Mouse (Mus musculus): ENCODE data around the gene Chrna9. TPM values are rescaled to one million over a fixed set of nuclear protein-coding genes. Genes with fewer than 3 reads are reported as not detected.
A peak's percentile ranks its signal among the peaks of the same experiment; 100 is the strongest.

The Chrna9 gene
- polyA plus RNA-seq, 1 experiment from 2014 or later = 0.53 TPM

DNA sequence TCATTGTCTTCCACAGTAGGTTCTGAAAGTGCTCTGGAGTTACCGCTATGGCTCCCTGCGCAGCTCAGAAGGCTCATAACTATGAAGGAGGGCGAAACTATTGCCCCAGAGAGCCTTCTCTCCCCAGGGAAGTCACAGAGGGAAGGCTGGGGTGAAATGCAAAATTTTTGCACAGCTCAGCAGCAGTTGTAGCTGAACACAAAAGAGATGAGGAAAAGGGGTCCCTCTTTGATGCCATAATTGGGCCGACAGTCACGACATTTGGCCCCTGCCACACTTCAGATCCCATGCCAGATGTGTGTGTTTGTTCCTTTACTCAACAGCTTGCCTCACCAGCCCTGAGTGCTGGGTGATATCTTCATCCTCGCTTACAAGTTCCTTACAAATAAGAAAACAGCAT lies 8.1 kb upstream of the Chrna9 start:
- H3K9me3 ChIP-seq (ENCODE audit: control insufficient read depth, low read length) = no peaks in the 10 kb centered on the region
- H3K9ac ChIP-seq (ENCODE audit: low read depth, low read length) = no peak overlapping the region
- H3K27ac ChIP-seq (ENCODE audit: low read depth, low read length) = no peak overlapping the region
- no peak overlapping the region for H3K4me2 ChIP-seq (replicated peaks; ENCODE audit: low read depth, low read length)
- no peak overlapping the region for H3K4me3 ChIP-seq (ENCODE audit: low read length)
- no peak for ATAC-seq (ENCODE audit: low FRiP score, low TSS enrichment)
- no peaks in the 10 kb centered on the region for H3K27me3 ChIP-seq (ENCODE audit: control insufficient read depth, insufficient read depth, low read length)
- H3K4me1 ChIP-seq (ENCODE audit: control insufficient read depth, insufficient read depth, low read length) = no peaks in the 10 kb centered on the region
- 86% methylated on average over 6 of the region's 6 CpGs for WGBS
- no peaks in the 10 kb centered on the region for H3K36me3 ChIP-seq (ENCODE audit: control insufficient read depth, insufficient read depth, low read length)

DNA sequence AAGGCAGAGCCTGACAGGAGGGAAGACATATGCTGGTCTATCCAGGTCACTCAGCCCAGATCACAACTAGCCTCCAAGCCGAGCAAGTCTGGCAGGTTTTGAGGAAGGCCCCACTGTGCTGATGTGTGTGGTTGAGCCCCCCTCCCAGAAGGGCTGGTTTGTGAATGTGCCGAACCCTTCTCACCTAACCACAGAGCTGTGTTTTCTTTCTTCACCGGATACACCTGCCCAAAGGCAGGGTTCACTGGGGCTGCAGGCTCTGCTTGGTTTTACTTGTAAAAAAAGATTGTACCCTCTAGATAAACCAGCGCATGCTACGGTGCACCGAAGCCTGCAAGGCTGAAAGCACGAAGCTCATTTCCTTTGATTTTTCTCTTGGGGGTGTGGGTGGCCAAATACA lies 5.6 kb upstream of the Chrna9 start:
- no peak overlapping the region for H3K27ac ChIP-seq (ENCODE audit: low read depth, low read length)
- H3K4me2 ChIP-seq (replicated peaks; ENCODE audit: low read depth, low read length) = no peak overlapping the region
- peak; percentile 46; the same call in 1 of the 2 replicates for ATAC-seq (ENCODE audit: low FRiP score, low TSS enrichment)
- no peak overlapping the region for H3K4me3 ChIP-seq (ENCODE audit: low read length)
- 52% methylated on average over 7 of the region's 7 CpGs for WGBS
- no peaks in the 10 kb centered on the region for H3K9me3 ChIP-seq (ENCODE audit: control insufficient read depth, low read length)
- no peak overlapping the region for H3K9ac ChIP-seq (ENCODE audit: low read depth, low read length)
- no peaks in the 10 kb centered on the region for H3K27me3 ChIP-seq (ENCODE audit: control insufficient read depth, insufficient read depth, low read length)
- no peaks in the 10 kb centered on the region for H3K4me1 ChIP-seq (ENCODE audit: control insufficient read depth, insufficient read depth, low read length)
- no peaks in the 10 kb centered on the region for H3K36me3 ChIP-seq (ENCODE audit: control insufficient read depth, insufficient read depth, low read length)

DNA sequence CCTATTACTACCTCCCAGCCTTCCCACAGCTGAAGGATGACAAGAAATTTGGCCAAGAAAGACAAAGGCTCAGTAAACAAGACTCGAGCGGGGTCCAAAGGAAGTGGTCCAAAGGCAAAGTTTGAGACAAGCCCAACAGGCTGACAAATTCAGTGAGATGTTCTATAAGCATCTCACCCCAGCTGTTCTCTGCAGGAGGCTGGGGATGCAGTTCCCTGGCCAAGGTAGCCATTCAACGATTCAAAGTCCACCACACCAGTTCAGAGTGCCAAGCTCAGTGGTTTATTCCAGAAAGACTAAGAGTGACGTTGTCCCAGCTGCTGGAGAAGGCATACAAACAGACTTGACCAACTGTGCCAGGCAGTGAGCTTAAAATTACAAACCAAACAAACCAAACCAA lies 4.5 kb upstream of the Chrna9 start:
- no peaks in the 10 kb centered on the region for H3K27me3 ChIP-seq (ENCODE audit: control insufficient read depth, insufficient read depth, low read length)
- ATAC-seq (ENCODE audit: low FRiP score, low TSS enrichment) = no peak
- no peak overlapping the region for H3K4me3 ChIP-seq (ENCODE audit: low read length)
- no peaks in the 10 kb centered on the region for H3K36me3 ChIP-seq (ENCODE audit: control insufficient read depth, insufficient read depth, low read length)
- no peak overlapping the region for H3K9ac ChIP-seq (ENCODE audit: low read depth, low read length)
- no peak overlapping the region for H3K27ac ChIP-seq (ENCODE audit: low read depth, low read length)
- WGBS = 77% methylated on average over 4 of the region's 4 CpGs
- H3K4me1 ChIP-seq (ENCODE audit: control insufficient read depth, insufficient read depth, low read length) = no peaks in the 10 kb centered on the region
- H3K9me3 ChIP-seq (ENCODE audit: control insufficient read depth, low read length) = no peaks in the 10 kb centered on the region
- no peak overlapping the region for H3K4me2 ChIP-seq (replicated peaks; ENCODE audit: low read depth, low read length)

DNA sequence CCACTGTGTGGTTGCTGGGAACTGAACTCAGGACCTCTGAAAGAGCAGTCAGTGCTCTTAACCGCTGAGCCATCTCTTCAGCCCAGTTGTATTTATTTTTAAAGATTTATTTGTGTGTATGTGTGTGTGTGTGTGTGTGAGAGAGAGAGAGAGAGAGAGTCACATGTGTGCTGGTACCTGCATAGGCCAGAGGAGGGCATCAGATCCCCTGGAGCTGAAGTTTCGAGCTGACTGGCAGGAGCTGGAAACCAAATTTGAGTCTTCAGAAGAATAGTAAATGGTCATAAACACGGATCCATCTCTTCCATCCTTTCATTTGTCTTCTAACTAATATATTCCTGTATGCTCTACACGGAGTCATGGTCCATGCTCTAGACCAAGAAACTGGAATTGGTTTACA lies 1.5 kb upstream of the Chrna9 start:
- Histone ChIP-seq H3K4me2 (replicated peaks; ENCODE audit: low read depth, low read length) (no peak overlapping the region), H3K9me3 (ENCODE audit: control insufficient read depth, low read length) (no peaks in the 10 kb centered on the region), H3K9ac (ENCODE audit: low read depth, low read length) (no peak overlapping the region), H3K27me3 (ENCODE audit: control insufficient read depth, insufficient read depth, low read length) (no peaks in the 10 kb centered on the region), H3K4me1 (ENCODE audit: control insufficient read depth, insufficient read depth, low read length) (no peaks in the 10 kb centered on the region), H3K27ac (ENCODE audit: low read depth, low read length) (no peak overlapping the region), H3K4me3 (ENCODE audit: low read length) (no peak overlapping the region), H3K36me3 (ENCODE audit: control insufficient read depth, insufficient read depth, low read length) (no peaks in the 10 kb centered on the region)
- WGBS = 82% methylated on average over 4 of the region's 4 CpGs
- no peak for ATAC-seq (ENCODE audit: low FRiP score, low TSS enrichment)

DNA sequence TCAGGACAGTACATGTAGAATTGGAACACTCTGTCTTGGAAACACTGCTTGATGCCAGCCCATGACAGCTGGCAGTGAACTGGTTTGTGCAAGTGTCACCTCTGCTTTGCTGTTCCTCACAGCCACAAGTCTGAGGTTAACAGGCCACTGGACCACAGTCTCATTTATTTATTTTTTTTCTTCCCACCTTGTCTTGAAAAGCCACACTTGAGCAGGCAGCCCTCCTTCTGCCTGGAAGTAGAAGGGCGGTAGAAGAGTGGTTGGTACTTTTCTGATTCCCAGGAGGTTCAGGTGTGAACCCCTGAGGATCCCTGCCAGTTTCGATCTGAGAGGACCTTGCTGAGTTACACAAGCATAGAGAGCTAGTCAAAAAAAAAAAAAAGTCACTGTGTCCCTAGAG lies 957 bp upstream of the Chrna9 start:
- Histone ChIP-seq H3K27me3 (ENCODE audit: control insufficient read depth, insufficient read depth, low read length) (no peaks in the 10 kb centered on the region), H3K27ac (ENCODE audit: low read depth, low read length) (no peak overlapping the region), H3K36me3 (ENCODE audit: control insufficient read depth, insufficient read depth, low read length) (no peaks in the 10 kb centered on the region), H3K4me1 (ENCODE audit: control insufficient read depth, insufficient read depth, low read length) (no peaks in the 10 kb centered on the region), H3K4me2 (replicated peaks; ENCODE audit: low read depth, low read length) (no peak overlapping the region), H3K9ac (ENCODE audit: low read depth, low read length) (no peak overlapping the region), H3K4me3 (ENCODE audit: low read length) (no peak overlapping the region), H3K9me3 (ENCODE audit: control insufficient read depth, low read length) (no peaks in the 10 kb centered on the region)
- 85% methylated on average over 2 of the region's 2 CpGs for WGBS
- ATAC-seq (ENCODE audit: low FRiP score, low TSS enrichment) = no peak

DNA sequence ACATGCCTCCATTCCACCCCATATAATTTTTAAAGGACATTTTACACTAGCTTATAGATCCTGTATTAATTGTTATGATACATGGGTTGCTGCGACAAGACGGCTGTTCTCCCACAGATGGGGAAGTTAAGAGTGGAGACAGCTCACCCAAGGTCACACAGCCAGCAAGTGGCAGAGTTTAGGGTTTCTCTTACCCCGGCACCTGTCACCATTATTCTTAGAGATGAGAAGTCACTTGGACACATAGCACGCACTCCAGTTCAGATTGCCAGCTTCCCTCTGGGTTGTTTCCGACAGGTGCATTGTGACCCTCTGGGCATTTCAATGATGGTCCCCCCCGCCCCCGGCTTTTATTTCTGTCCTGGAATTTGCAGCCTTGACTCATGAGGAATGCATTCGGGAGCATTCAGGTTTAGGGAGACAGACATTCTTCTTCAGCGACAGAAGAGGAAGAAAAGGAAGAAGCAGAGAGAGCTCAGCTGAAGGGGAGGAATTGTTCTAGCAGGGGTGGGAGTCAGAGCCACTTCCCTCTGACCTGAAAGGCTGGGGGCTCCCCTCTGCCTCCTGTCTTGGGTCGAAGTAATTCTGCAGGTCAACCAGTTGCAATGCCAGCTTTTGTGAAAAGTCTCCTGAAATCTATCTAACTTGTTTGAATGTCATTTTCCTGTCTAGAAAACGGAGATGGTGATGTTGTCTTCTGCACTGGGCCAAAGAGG lies 2.4 kb downstream of the Chrna9 start:
- Histone ChIP-seq H3K4me3 (ENCODE audit: low read length) (no peak overlapping the region), H3K27ac (ENCODE audit: low read depth, low read length) (no peak overlapping the region), H3K9ac (ENCODE audit: low read depth, low read length) (no peak overlapping the region), H3K4me1 (ENCODE audit: control insufficient read depth, insufficient read depth, low read length) (0 out of 2 replicates have a peak, but pooled peaks cover 3% of the 10 kb centered on the region), H3K9me3 (ENCODE audit: control insufficient read depth, low read length) (no peaks in the 10 kb centered on the region), H3K27me3 (ENCODE audit: control insufficient read depth, insufficient read depth, low read length) (no peaks in the 10 kb centered on the region), H3K4me2 (replicated peaks; ENCODE audit: low read depth, low read length) (no peak overlapping the region), H3K36me3 (ENCODE audit: control insufficient read depth, insufficient read depth, low read length) (no peaks in the 10 kb centered on the region)
- WGBS = 48% methylated on average over 11 of the region's 11 CpGs
- no peak for ATAC-seq (ENCODE audit: low FRiP score, low TSS enrichment)

DNA sequence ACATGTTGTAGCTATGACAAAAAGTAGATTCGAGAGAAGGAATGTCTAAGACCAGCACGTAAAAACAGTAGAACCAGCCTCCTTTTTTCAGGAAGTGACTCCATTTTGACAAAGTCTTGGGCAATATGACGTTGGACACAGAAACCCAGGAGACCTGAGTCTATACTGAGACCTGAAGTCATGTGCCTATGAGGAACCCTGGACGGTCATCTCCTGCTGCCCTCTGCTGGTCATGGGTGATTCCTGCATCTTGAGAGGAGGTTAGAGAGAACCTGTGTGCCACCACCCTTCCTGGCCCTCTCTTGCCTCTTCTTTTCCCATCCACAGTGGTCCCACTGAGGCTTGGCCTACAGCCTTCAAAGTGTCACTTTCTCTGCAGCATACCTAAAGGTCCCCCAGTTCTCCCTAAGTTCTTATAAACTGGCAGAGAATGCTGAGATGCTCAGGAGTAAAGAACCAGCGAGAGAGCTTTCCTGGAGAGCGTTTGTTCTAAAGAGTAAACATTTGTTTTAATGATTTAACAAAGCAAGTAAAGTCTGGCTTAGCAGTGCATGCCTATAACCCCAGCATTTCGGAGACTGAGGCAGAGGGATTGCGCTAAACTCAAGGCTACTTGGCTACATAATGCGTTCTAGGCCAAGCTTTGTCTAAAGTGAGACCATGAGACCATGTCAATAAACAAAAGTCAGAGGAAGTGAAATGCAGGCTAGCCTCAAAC lies 3.4 kb downstream of the Chrna9 start:
- Histone ChIP-seq H3K27me3 (ENCODE audit: control insufficient read depth, insufficient read depth, low read length) (no peaks in the 10 kb centered on the region), H3K9me3 (ENCODE audit: control insufficient read depth, low read length) (no peaks in the 10 kb centered on the region), H3K4me2 (replicated peaks; ENCODE audit: low read depth, low read length) (no peak overlapping the region), H3K4me1 (ENCODE audit: control insufficient read depth, insufficient read depth, low read length) (0 out of 2 replicates have a peak, but pooled peaks cover 3% of the 10 kb centered on the region), H3K4me3 (ENCODE audit: low read length) (no peak overlapping the region), H3K9ac (ENCODE audit: low read depth, low read length) (no peak overlapping the region), H3K36me3 (ENCODE audit: control insufficient read depth, insufficient read depth, low read length) (no peaks in the 10 kb centered on the region), H3K27ac (ENCODE audit: low read depth, low read length) (no peak overlapping the region)
- WGBS = 62% methylated on average over 9 of the region's 9 CpGs
- peak; percentile 76 for ATAC-seq (ENCODE audit: low FRiP score, low TSS enrichment)

DNA sequence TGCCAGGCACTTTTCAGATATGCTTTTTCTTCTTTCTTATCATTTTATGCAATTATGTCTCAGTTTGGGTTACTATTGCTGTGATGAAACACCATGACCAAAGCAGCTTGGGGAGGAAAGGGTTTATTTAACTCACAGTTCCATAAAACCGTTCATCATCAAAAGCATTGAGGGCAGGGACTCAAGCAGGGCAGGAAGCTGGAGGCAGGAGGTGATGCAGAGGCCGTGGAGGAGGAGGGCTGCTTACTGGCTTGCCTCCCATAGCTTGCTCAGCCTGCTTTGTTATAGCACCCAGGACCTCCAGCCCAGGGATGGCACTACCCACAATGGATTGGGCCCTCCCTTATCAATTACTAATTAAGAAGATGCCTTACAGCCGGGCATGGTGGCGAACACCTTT lies 6.4 kb downstream of the Chrna9 start:
- Histone ChIP-seq H3K4me2 (replicated peaks; ENCODE audit: low read depth, low read length) (no peak overlapping the region), H3K27ac (ENCODE audit: low read depth, low read length) (no peak overlapping the region), H3K4me1 (ENCODE audit: control insufficient read depth, insufficient read depth, low read length) (0 out of 2 replicates have a peak, but pooled peaks cover 3% of the 10 kb centered on the region), H3K36me3 (ENCODE audit: control insufficient read depth, insufficient read depth, low read length) (no peaks in the 10 kb centered on the region), H3K9me3 (ENCODE audit: control insufficient read depth, low read length) (no peaks in the 10 kb centered on the region), H3K4me3 (ENCODE audit: low read length) (no peak overlapping the region), H3K27me3 (ENCODE audit: control insufficient read depth, insufficient read depth, low read length) (no peaks in the 10 kb centered on the region), H3K9ac (ENCODE audit: low read depth, low read length) (no peak overlapping the region)
- no peak for ATAC-seq (ENCODE audit: low FRiP score, low TSS enrichment)
- 52% methylated on average over 4 of the region's 4 CpGs for WGBS

DNA sequence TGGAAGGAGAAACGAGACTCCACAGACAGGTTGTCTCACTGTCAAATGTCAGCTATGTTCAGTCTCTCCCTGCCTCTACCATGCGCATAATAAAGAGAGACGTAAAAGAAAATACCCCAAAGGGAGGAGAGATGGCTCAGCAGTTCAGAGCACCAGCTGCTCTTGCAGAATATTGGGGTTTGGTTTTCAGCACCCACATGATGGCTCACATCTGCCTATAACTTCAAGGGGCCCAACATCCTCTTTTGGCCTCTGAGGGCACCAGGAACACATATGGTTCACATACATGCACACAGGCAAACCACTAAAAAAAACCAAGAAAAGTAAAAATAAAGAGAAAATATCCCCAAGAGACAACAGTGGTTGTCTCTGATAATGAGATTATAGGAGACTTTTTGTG lies 15.1 kb downstream of the Chrna9 start:
- no peak overlapping the region for H3K4me3 ChIP-seq (ENCODE audit: low read length)
- H3K27me3 ChIP-seq (ENCODE audit: control insufficient read depth, insufficient read depth, low read length) = no peaks in the 10 kb centered on the region
- no peak overlapping the region for H3K9ac ChIP-seq (ENCODE audit: low read depth, low read length)
- no peaks in the 10 kb centered on the region; the same call in 1 of the 2 replicates for H3K4me1 ChIP-seq (ENCODE audit: control insufficient read depth, insufficient read depth, low read length)
- H3K27ac ChIP-seq (ENCODE audit: low read depth, low read length) = no peak overlapping the region
- H3K4me2 ChIP-seq (replicated peaks; ENCODE audit: low read depth, low read length) = no peak overlapping the region
- ATAC-seq (ENCODE audit: low FRiP score, low TSS enrichment) = no peak
- H3K9me3 ChIP-seq (ENCODE audit: control insufficient read depth, low read length) = no peaks in the 10 kb centered on the region
- WGBS = 46% methylated on average over 3 of the region's 3 CpGs
- H3K36me3 ChIP-seq (ENCODE audit: control insufficient read depth, insufficient read depth, low read length) = no peaks in the 10 kb centered on the region
